Mouse (Mus musculus) ES-E14 (cell line): ENCODE results near the gene Col6a5.

Experiments
- HCFC1 ChIP-seq: IDR thresholded peaks from 2 replicates; pipeline ENCODE4 v1.6.1; 2012; ENCODE audit warnings: low read length, inconsistent platforms, borderline replicate concordance; ENCODE audit not compliant: insufficient read depth
- MAFK ChIP-seq: IDR thresholded peaks from 2 replicates; pipeline ENCODE4 v1.6.1; 2014; ENCODE audit warnings: mild to moderate bottlenecking, low read depth, low read length, inconsistent platforms; ENCODE audit not compliant: insufficient read depth
- ZC3H11A ChIP-seq: IDR thresholded peaks from 2 replicates; pipeline ENCODE4 v1.6.1; 2012; ENCODE audit warnings: low read depth, mild to moderate bottlenecking, inconsistent platforms, low read length, borderline replicate concordance
- ZNF384 ChIP-seq: IDR thresholded peaks from 2 replicates; pipeline ENCODE4 v1.6.1; 2012; ENCODE audit warnings: low read depth, low read length, inconsistent platforms

GRCm38 (mm10) chr9:105973736-105974135, 13.3 kb upstream of the Col6a5 start:
- TF ChIP-seq ZNF384 (no peak), ZC3H11A (no peak), MAFK (no peak), HCFC1 (no peak)
